Mouse (Mus musculus) liver, embryonic 15.5 days (tissue): ENCODE measurements around the gene Arl13a. TPM values are rescaled to one million over a fixed set of nuclear protein-coding genes. Genes with fewer than 3 reads are reported as not detected.
"Not testable (repeated sequence)": the region's sequence is repeated elsewhere in the genome, so short reads cannot be mapped to it uniquely, and the experiment has no call there.

ENCODE experiments used
- ATAC-seq: fragments of 200-750 bp; cut with Nextera tagmentation; 2 replicates; pipeline ENCODE4 v1.8.0; 2017; ENCODE audit warnings: moderate number of reproducible peaks, mild to moderate bottlenecking, moderate library complexity; ENCODE audit not compliant: insufficient read depth
- H3K27ac ChIP-seq: fragments of 300-500 bp; sonication (generic); replicated peaks from 2 replicates; pipeline ENCODE4 v1.5.1; 2015; ENCODE audit warnings: mild to moderate bottlenecking, inconsistent platforms
- H3K27me3 ChIP-seq: fragments of 300-500 bp; sonication (generic); 2 replicates; pipeline ENCODE4 v1.6.1; 2015; ENCODE audit warnings: mild to moderate bottlenecking, inconsistent platforms
- H3K36me3 ChIP-seq: fragments of 300-500 bp; sonication (generic); replicated peaks from 2 replicates; pipeline ENCODE4 v1.6.1; 2015; ENCODE audit warnings: moderate library complexity, mild to moderate bottlenecking, inconsistent platforms
- H3K4me1 ChIP-seq: fragments of 300-500 bp; sonication (generic); replicated peaks from 2 replicates; pipeline ENCODE4 v1.6.1; 2015; ENCODE audit warnings: inconsistent platforms
- H3K4me2 ChIP-seq: fragments of 300-500 bp; sonication (generic); 2 replicates; pipeline ENCODE4 v1.6.1; 2015; ENCODE audit warnings: moderate library complexity, mild to moderate bottlenecking, inconsistent platforms
- H3K4me3 ChIP-seq: fragments of 300-500 bp; sonication (generic); replicated peaks from 2 replicates; pipeline ENCODE4 v1.5.1; 2015; ENCODE audit warnings: mild to moderate bottlenecking, inconsistent platforms
- H3K9ac ChIP-seq: fragments of 300-500 bp; sonication (generic); 2 replicates; pipeline ENCODE4 v1.6.1; 2015; ENCODE audit warnings: moderate library complexity, mild to moderate bottlenecking, inconsistent platforms
- H3K9me3 ChIP-seq: fragments of 300-500 bp; sonication (generic); replicated peaks from 2 replicates; pipeline ENCODE4 v1.6.1; 2016; ENCODE audit warnings: inconsistent platforms
- WGBS: fragments of 180-500 bp; shearing (Covaris S2); methylation state at CpG from one replicate; pipeline ENCODE4 v1.1.7; 2015; ENCODE audit warnings: mixed read lengths; ENCODE audit not compliant: insufficient replicate concordance; 5-methylcytosine and 5-hydroxymethylcytosine counted together
- polyA plus RNA-seq: library from polyadenylated mRNA; unstranded; fragments of >200 nt; fragmentation: Nextera tagmentation; extraction: Ambion mirVana; gene quantifications from 2 replicates; pipeline ENCODE4 v1.2.1, GENCODE M21; 2015

The Arl13a gene
- not detected in 2 replicates for polyA plus RNA-seq

DNA sequence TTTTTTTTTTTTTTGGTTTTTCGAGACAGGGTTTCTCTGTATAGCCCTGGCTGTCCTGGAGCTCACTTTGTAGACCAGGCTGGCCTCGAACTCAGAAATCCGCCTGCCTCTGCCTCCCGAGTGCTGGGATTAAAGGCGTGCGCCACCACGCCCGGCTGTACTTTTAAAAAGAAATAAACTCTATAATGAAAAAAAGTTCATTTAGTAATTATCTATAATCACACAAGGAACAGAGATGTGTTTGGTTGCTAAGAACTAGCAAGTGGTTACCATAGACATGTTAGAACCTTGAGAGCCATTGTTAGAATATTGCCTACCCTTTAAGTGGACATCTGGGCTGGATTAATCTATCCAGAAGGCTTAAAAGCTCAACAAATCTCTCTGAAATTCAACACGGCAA is at the start of gene Arl13a:
Gene Arl13a, plus strand, starts transcription at position 301 of the 400 bp plus-strand sequence.
- not testable (repeated sequence) for ATAC-seq, H3K4me3 ChIP-seq, H3K4me1 ChIP-seq, H3K4me2 ChIP-seq, H3K27me3 ChIP-seq, H3K36me3 ChIP-seq, H3K27ac ChIP-seq, H3K9me3 ChIP-seq, H3K9ac ChIP-seq
- WGBS: 70% methylated on average over 9 of the region's 9 CpGs

DNA sequence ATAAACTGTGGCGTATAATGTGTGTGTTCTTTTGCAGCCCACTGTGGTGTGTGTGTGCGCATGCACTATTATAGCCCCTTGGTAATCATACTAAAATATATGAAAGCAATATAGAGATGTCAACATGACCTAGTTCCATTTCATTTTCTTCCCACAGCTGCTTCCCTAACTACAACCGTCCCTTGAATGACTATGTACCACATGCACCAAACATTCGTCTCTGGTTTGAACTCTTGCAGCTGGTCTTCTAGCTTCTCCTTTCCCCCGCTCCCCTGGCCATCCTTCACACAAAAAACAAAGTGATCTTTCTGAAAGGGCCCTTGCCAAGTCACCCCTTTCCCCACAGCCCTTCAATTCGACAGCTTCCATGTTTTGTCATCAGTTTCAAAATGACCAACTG is 47.3 kb upstream of the Arl13a start:
- H3K4me2 ChIP-seq: no peak overlapping the region
- no peak for ATAC-seq

DNA sequence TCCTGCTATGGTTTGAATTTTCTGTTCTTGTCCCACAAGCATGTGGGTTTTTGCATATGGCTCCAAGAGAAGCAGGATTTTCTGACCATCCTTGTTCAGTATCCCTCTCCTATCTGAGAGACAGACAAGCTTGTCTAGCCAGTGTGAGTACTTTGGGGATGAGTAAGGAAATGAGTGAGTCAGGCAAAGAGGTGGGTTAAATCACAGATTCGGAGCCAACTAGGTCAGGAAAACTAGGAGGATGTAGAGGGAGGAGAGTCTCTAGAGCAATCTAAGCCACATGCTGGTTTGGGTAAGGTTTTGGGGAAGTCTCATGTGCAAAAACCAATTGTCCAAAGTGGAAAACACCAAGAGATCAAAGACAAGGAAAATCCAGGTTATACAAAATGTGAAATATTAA is 45.8 kb upstream of the Arl13a start:
- no peak for ATAC-seq
- Histone ChIP-seq H3K4me2 (no peak overlapping the region), H3K4me1 (no peaks in the 10 kb centered on the region), H3K27me3 (no peaks in the 10 kb centered on the region), H3K4me3 (no peak overlapping the region), H3K27ac (no peak overlapping the region), H3K36me3 (no peaks in the 10 kb centered on the region), H3K9me3 (no peaks in the 10 kb centered on the region), H3K9ac (no peak overlapping the region)
- WGBS: 46% methylated on average over 1 of the region's 1 CpGs

More for the DNA sequence above, 47.3 kb upstream of the Arl13a start:
- Histone ChIP-seq H3K27me3 (no peaks in the 10 kb centered on the region), H3K4me3 (no peak overlapping the region), H3K9ac (no peak overlapping the region), H3K9me3 (no peaks in the 10 kb centered on the region), H3K36me3 (no peaks in the 10 kb centered on the region), H3K4me1 (no peaks in the 10 kb centered on the region), H3K27ac (no peak overlapping the region)
- 64% methylated on average over 6 of the region's 6 CpGs for WGBS

DNA sequence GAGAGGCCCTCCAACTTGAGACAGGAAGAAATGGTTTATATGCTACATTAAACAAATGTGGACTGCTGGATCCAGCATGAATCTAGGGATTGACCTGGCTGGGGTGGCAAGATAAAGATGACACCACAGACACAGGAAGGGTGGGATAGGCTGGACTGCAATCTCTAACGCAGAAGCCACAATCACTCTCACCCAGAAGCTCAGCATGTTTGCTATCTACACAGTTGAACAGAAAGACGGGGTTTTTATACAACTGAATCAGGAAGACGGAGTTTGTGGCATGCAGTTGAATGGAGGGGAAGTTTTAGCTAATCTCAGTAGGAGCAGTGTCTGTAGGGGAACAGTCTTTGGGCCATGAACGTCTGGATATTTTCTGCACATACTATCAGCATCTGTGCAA is 45.3 kb upstream of the Arl13a start:
- WGBS: 30% methylated on average over 4 of the region's 4 CpGs
- ATAC-seq: no peak

DNA sequence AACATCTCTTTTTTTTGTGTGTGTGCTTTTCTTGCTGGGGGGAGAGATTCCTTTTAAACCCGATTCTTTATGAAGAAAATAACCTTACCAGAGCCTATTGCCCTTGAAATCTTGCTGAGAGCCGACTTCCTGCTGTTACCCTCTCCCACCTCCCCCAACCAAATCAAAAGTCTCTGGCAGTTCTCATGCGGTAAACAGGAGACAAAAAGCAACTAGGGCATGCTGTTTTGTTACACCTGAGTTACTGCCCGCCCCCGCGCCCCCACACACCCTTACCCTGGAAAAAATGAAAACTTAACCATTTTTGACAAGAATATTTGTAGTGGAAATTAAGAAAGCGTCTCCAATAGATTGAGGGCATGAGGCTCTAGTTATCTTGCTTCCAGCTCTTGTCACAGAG is 29.1 kb upstream of the Arl13a start:
- H3K4me3 ChIP-seq: no peak overlapping the region
- H3K9me3 ChIP-seq: no peaks in the 10 kb centered on the region
- no peak overlapping the region for H3K9ac ChIP-seq
- 48% methylated on average over 7 of the region's 7 CpGs for WGBS
- H3K4me1 ChIP-seq: no peaks in the 10 kb centered on the region
- H3K36me3 ChIP-seq: no peaks in the 10 kb centered on the region
- H3K4me2 ChIP-seq: no peak overlapping the region
- H3K27ac ChIP-seq: no peak overlapping the region
- no peak for ATAC-seq
- peaks cover 6% of the 10 kb centered on the region; the same call in 1 of the 2 replicates for H3K27me3 ChIP-seq

More for the DNA sequence above, 45.3 kb upstream of the Arl13a start:
- H3K4me1 ChIP-seq: no peaks in the 10 kb centered on the region
- H3K27me3 ChIP-seq: no peaks in the 10 kb centered on the region
- H3K4me2 ChIP-seq: no peak overlapping the region
- H3K36me3 ChIP-seq: no peaks in the 10 kb centered on the region
- no peak overlapping the region for H3K27ac ChIP-seq
- H3K9ac ChIP-seq: no peak overlapping the region
- no peaks in the 10 kb centered on the region for H3K9me3 ChIP-seq
- no peak overlapping the region for H3K4me3 ChIP-seq

DNA sequence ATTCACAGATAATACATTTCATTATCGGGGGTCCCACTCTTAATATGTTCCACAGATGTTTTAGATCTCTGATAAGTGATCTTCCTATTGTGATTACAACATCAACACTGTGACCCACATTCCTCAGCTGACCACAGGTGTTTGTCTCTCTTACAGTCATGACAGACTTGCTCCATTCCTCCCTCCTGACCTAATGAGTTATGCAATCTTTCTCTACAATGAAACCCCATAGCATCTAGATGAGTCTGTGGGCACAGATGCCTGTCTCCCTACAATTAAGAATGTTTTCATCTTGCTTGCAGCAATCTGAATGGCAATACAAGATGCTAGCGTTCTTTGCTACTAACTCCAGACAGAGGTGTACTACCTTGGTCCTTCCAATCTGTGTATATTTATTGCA is 26.9 kb upstream of the Arl13a start:
- 63% methylated on average over 2 of the region's 2 CpGs for WGBS
- no peak overlapping the region for H3K9ac ChIP-seq
- no peaks in the 10 kb centered on the region for H3K36me3 ChIP-seq
- no peak overlapping the region for H3K27ac ChIP-seq
- H3K4me3 ChIP-seq: no peak overlapping the region
- no peak for ATAC-seq
- peaks cover 7% of the 10 kb centered on the region; the same call in 1 of the 2 replicates for H3K27me3 ChIP-seq
- H3K4me1 ChIP-seq: no peaks in the 10 kb centered on the region
- no peaks in the 10 kb centered on the region for H3K9me3 ChIP-seq
- H3K4me2 ChIP-seq: no peak overlapping the region

DNA sequence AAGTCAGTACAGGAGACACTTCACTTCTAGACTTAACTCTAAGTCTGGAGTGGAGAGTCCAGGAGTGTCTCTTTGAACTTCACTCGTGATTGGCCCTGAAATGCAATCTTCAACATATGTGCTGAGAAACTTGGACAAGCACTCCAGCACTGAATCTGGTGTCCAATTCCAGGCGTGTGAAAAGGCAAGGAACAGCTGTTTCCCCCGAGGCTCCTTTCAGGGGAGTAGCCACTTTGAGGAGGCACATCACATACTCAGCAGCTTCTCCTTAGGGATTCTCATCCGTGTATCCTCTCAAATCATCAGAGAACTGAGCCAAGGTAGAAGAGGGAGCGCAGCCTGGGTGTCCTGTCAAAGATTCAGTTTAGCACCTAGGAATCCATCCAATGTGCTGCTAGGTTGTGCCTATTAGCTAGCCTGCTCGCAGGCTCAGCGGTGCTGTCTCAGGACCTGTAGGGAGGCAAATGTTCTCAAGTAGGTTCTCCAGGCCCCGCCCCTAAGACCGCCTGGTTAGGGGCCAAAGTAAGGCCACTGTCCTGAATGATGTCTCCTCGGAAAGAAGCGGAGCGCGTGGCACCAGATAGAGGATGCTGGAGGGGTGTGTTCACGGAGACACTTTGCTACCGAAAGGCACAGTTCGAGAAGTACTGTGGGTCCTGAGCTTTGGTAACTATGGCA is 25.1 kb upstream of the Arl13a start, which contains the start of gene Xkrx:
Gene Xkrx, minus strand, starts transcription at position 34 of the 678 bp plus-strand sequence.
- Histone ChIP-seq H3K36me3 (no peaks in the 10 kb centered on the region), H3K27ac (no peak within 1 kb of the TSS), H3K4me3 (no peak within 1 kb of the TSS), H3K9ac (no peak within 1 kb of the TSS), H3K27me3 (peaks cover 7% of the 10 kb centered on the region; the same call in 1 of the 2 replicates), H3K9me3 (no peaks in the 10 kb centered on the region), H3K4me2 (peak within 1 kb of the TSS; percentile 10; the same call in 1 of the 2 replicates), H3K4me1 (no peaks in the 10 kb centered on the region)
- no peak for ATAC-seq
- WGBS: 36% methylated on average over 16 of the region's 16 CpGs

DNA sequence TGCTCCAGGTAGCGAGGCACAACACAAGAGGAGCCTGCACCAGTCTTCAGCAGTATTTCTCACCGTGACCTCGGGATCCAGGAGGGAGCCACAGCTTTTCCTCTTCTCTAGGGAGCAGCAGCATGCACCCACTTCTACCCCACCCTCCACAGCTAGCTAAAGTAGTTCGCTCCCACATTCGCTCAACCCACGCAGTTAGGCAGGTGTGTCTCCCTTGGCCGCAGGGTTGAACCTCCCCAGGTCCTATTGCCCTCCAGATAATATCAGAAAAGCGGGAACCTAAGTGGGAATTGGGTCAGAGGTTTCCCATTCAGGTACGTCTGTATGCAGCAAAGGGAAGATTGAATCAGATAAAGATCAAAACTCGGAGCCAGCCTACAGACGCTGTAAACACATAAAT is 24.5 kb upstream of the Arl13a start:
- no peaks in the 10 kb centered on the region for H3K4me1 ChIP-seq
- no peak for ATAC-seq
- peaks cover 7% of the 10 kb centered on the region; the same call in 1 of the 2 replicates for H3K27me3 ChIP-seq
- H3K9ac ChIP-seq: no peak overlapping the region
- peak overlapping the region; percentile 10; the same call in 1 of the 2 replicates for H3K4me2 ChIP-seq
- 21% methylated on average over 11 of the region's 11 CpGs for WGBS
- no peaks in the 10 kb centered on the region for H3K36me3 ChIP-seq
- H3K4me3 ChIP-seq: no peak overlapping the region
- H3K27ac ChIP-seq: no peak overlapping the region
- H3K9me3 ChIP-seq: no peaks in the 10 kb centered on the region

DNA sequence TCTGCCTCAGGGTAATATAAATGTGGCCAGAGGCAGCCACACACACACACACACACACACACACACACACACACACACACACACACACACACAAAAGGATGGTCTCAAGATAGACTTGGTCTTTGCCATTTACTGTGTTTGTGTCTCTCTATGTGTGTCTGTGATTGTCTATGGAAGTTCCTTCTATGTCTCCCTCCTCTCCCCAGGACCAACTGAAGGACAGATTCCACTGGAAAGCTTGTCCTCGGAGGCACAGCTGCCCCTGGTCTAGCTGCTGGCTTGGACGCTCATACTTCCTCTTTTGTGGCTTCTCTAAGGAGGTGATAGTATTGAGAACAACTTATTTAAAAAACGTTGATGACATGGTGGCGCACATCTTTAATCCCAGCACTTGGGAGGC is 23.8 kb upstream of the Arl13a start:
- peaks cover 7% of the 10 kb centered on the region; the same call in 1 of the 2 replicates for H3K27me3 ChIP-seq
- no peak overlapping the region for H3K4me2 ChIP-seq
- 16% methylated on average over 4 of the region's 4 CpGs for WGBS
- H3K9ac ChIP-seq: no peak overlapping the region
- no peaks in the 10 kb centered on the region for H3K36me3 ChIP-seq
- no peak for ATAC-seq
- H3K27ac ChIP-seq: no peak overlapping the region
- H3K4me1 ChIP-seq: no peaks in the 10 kb centered on the region
- H3K4me3 ChIP-seq: no peak overlapping the region
- H3K9me3 ChIP-seq: no peaks in the 10 kb centered on the region

DNA sequence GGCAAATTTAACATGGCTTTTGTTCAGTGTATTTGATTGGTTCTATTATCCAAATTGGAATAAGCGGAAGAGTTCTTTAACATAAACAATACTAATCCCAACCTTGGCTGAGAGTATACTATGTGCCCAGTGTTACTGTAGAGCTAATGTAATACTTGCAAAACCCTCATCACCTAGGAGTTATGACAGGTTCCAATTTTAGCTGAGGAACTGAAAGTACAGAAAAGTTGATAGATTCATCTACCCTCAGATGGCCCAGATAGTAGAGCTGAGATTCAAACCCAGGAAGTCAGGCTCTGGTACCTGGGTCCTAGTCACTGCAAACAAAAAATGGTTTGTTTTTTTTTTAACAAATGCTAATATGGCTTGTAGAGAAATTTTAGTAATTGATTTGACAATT is 16.7 kb upstream of the Arl13a start:
- no peak for ATAC-seq
- H3K4me2 ChIP-seq: no peak overlapping the region
- 87% methylated on average over 1 of the region's 1 CpGs for WGBS
- H3K9ac ChIP-seq: no peak overlapping the region
- H3K4me1 ChIP-seq: no peaks in the 10 kb centered on the region
- H3K36me3 ChIP-seq: no peaks in the 10 kb centered on the region
- H3K9me3 ChIP-seq: no peaks in the 10 kb centered on the region
- H3K4me3 ChIP-seq: no peak overlapping the region
- no peaks in the 10 kb centered on the region for H3K27me3 ChIP-seq
- H3K27ac ChIP-seq: no peak overlapping the region

DNA sequence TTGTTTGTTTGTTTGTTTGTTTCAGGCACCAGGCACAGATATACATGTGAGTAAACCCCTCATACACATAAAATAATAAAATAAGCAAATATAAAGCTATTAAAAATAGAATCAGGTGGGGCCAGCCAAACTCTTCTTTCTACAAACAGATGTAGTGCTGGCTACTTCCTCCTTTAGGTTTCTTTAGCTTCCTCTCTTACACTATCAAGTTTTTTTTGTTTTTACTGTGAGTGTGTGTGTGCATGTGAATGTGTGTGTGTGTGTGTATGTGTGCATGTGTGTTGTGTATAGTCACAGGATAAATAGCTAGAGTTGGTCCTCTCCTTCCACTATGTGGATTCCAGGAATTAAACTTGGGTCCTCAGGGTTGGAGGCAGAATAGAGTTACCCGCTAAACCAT is 12.6 kb upstream of the Arl13a start:
- 68% methylated on average over 1 of the region's 1 CpGs for WGBS
- Histone ChIP-seq H3K27ac (no peak overlapping the region), H3K4me3 (no peak overlapping the region), H3K4me1 (no peaks in the 10 kb centered on the region), H3K4me2 (no peak overlapping the region), H3K27me3 (no peaks in the 10 kb centered on the region), H3K9ac (no peak overlapping the region), H3K36me3 (no peaks in the 10 kb centered on the region), H3K9me3 (no peaks in the 10 kb centered on the region)
- no peak for ATAC-seq

DNA sequence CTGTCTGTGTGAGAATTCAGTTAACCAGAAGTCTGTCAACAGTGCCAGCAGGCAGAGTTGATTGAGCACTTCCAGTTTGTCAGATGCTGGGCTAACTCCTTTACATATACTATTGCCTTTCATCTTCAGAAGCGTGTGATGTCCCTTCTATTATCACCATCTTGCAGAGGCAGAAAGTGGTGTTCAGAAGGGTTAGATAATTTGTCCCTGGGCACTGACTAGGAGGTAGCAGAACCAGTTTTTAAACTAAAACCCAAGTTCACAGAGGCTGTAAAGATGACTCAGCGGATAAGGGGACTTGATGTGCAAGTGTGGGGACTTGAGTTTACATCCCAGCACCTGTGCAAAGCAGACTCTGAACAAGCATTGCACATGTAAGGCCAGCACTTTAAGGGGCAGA is 21.2 kb downstream of the Arl13a start:
- no peak overlapping the region for H3K27ac ChIP-seq
- WGBS: 46% methylated on average over 2 of the region's 2 CpGs
- no peaks in the 10 kb centered on the region for H3K9me3 ChIP-seq
- H3K27me3 ChIP-seq: no peaks in the 10 kb centered on the region
- H3K36me3 ChIP-seq: no peaks in the 10 kb centered on the region
- H3K9ac ChIP-seq: no peak overlapping the region
- peak; percentile 80 for ATAC-seq
- no peaks in the 10 kb centered on the region for H3K4me1 ChIP-seq
- no peak overlapping the region for H3K4me2 ChIP-seq
- no peak overlapping the region for H3K4me3 ChIP-seq
